Mouse (Mus musculus): ENCODE results near the gene Stk11. TPM values are rescaled to one million over a fixed set of nuclear protein-coding genes. Genes with fewer than 3 reads are reported as not detected.
A peak's percentile ranks its signal among the peaks of the same experiment; 100 is the strongest.

The Stk11 gene
- polyA plus RNA-seq, 1 experiment from 2014 or later: 23.2 TPM

DNA sequence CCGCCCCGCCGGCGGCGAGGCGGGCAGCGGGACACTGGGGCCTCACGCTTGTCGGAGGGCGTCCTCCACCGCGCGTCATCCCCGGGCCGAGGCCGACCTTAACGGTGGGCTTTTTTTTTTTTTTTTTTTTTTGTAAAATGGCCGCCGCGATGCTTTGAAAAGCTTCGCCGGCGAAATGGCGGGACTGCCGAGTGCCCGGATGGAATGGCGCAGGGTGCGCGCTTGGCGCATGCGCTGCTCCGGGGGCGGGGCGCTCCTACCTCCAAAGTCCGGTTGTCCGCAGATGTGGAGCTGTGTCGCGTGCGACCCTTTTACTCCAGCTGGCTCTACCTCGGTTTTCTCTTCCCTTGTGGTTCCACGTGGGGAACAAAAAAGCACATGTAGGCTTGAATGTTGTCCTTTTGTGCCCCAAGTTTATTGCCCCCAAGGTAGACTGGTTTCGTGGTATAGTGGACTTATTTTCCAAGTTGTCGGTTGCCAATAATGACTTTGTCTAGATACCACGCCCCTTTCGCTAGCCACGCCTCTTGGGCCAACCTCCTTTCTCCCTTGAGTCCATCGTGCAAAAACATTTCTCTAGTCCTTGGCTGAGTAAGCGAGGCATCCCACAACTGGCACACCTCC lies 52.5 kb downstream of the Stk11 start:
- DNase-seq (ENCODE audit: low spot score): peak; percentile 86

- DNase-seq (ENCODE audit: low spot score): no peak
Measured at GRCm38 (mm10) chr10:80169070-80169469, 53.5 kb downstream of the Stk11 start.

DNA sequence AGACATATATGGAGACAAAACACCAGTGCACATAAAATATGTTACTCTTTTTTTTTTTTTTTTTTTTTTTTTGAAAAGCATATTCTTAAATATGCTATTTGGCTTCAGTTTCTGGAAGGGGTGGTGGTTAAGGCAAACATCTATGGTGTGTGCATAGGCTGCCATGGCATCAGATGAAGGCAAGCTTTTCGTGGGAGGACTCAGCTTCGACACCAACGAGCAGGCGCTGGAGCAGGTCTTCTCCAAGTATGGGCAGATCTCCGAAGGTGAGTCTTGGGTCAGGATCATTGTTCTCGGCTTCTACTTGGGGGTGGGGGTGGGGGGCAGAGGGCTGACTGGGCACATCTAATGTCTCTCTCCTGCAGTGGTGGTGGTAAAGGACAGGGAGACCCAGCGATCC lies 54.0 kb downstream of the Stk11 start:
- no peak for DNase-seq (ENCODE audit: low spot score)

- DNase-seq (ENCODE audit: low spot score): no peak
Measured at GRCm38 (mm10) chr10:80170052-80170451, 54.4 kb downstream of the Stk11 start.

DNA sequence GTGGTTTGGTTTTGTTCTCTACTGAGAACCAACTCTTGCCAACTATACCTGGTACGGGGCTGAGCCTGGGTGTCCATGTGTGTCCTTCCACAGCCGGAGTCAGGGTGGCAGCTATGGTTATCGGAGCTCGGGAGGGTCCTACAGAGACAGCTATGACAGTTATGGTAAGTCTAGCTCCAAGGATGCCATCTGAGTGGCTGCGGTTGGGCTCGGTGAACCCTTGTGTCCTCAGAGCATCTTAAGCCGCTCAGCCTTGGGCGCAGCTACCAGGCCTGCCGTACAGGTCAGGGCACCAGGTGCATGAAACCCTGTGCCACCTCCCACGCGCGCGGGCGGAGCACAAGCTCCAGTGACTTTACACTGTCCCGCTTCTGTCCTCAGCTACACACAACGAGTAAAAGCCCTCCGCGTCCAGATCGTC lies 55.0 kb downstream of the Stk11 start:
- no peak for DNase-seq (ENCODE audit: low spot score)

GRCm38 (mm10) chr10:80171252-80171651 lies 55.6 kb downstream of the Stk11 start:
- DNase-seq (ENCODE audit: low spot score): no peak

GRCm38 (mm10) chr10:80171760-80172526 lies 56.3 kb downstream of the Stk11 start:
- no peak for DNase-seq (ENCODE audit: low spot score)

- DNase-seq (ENCODE audit: low spot score): peak; percentile 94
Measured at GRCm38 (mm10) chr10:80172527-80173292, 57.1 kb downstream of the Stk11 start, which contains the start of gene 1600002K03Rik. 1600002K03Rik (plus strand) TSS chr10:80172944.

GRCm38 (mm10) chr10:80173358-80173757 lies 57.8 kb downstream of the Stk11 start:
- DNase-seq (ENCODE audit: low spot score): peak; percentile 24

DNA sequence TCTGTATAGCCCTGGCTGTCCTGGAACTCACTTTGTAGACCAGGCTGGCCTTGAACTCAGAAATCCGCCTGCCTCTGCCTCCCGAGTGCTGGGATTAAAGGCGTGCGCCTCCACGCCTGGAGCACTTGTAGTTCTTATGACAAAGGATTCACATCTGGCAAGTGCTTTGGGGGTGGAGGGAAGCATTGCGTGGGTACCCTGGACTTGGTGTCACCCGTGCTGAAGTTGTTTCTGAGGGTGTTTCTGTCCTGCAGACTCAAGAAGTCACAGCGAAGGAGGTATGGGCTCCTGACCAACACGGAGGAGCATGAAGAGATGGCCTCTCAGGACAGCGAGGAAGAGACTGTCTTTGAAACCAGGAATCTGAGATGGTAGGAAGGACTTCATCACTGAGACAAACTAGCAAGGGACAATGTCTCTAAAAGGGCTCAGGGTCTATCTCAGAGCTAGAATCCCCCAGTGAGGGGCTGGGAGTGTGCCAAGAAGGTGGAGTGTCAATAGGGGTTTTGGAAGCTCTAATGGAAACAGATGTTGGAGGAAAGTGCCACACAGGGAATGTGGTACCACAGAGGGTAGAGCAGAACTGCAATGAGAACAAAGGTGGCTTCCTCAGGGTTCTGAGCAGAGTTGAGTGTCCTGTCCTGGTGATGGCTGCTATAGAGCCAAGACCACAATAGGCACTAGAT lies 58.5 kb downstream of the Stk11 start:
- no peak for DNase-seq (ENCODE audit: low spot score)

DNA sequence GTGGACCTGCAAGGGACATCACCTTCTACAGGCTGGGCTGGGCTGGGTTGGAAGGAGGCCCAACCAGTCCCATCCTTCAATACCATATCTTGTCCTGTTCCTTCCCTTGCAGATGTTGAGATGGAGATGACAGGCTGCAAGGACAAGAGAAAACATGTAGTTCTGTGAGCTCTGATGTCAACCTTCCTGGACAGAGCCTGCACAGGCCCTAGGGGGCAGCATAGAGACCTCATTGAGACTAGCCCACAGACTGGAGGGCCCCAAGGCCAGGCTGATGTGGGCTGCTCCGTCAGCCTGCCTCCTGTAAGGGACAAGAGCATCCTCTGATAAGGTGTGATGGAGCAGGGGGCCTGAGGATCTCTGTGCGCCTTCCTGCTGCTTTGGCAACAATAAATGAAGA lies 59.1 kb downstream of the Stk11 start:
- DNase-seq (ENCODE audit: low spot score): peak; percentile 71

DNA sequence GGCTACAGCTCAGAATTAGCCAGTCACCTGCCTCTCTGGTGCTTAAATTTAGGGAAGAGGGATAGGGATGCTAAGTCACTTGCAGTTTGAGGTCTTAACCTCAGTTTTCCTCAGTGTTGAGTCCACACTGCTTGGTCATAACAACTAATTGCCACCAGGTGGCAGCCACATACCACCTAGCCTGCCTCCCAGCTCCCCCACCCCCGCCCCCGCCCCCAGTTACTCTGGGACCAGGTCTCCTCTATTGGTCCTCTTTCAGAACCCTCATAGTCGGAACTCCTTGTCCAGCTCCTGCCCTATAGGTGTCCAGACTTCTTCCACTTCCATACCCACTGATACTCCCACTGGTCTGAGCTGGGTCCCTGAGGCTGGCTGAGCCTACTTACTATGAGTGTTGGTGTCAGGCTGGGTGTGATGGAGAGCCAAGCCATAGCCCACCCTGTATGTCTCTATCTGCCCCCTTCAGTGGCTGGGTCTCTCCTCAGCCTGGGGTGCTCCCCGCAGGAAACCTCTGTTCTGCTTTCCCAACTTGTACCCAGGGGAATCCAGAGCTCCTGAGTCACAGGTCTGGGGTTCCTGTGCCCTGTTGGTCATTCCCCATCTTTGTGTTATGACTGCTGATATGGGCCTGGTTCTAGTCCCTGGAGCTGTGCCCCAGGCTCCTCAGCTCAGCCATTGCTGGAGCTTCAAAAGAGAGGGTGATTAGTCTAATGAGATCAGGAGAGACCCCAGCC lies 60.1 kb downstream of the Stk11 start:
- peak; percentile 62 for DNase-seq (ENCODE audit: low spot score)

DNA sequence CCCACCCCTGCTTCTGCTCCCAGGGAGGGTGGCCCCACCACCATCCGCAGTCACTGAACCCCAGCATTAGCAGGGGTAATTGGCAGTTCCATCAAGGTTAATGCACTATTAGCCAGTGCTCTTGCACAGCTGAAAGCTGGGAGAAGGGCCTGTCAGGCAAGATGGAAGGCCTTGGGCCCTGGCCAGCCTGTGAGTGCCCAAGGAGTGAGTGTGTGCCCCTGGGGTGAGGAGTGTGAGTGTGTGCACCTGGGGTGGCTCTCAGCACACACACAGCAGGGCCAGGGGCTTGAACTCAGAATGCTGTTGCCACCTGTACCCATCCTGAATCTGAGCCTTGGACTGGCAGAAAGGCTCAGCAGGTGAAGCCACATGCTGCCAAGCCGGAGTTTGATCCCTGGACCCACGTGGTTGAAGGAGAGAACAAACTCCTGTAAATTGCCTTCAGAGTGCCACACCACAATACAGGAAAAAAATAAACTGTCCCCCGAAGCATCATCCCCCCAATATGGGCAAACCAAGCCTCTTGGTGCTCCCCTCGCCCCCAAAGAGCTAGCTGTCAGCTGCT lies 60.7 kb downstream of the Stk11 start:
- no peak for DNase-seq (ENCODE audit: low spot score)

DNA sequence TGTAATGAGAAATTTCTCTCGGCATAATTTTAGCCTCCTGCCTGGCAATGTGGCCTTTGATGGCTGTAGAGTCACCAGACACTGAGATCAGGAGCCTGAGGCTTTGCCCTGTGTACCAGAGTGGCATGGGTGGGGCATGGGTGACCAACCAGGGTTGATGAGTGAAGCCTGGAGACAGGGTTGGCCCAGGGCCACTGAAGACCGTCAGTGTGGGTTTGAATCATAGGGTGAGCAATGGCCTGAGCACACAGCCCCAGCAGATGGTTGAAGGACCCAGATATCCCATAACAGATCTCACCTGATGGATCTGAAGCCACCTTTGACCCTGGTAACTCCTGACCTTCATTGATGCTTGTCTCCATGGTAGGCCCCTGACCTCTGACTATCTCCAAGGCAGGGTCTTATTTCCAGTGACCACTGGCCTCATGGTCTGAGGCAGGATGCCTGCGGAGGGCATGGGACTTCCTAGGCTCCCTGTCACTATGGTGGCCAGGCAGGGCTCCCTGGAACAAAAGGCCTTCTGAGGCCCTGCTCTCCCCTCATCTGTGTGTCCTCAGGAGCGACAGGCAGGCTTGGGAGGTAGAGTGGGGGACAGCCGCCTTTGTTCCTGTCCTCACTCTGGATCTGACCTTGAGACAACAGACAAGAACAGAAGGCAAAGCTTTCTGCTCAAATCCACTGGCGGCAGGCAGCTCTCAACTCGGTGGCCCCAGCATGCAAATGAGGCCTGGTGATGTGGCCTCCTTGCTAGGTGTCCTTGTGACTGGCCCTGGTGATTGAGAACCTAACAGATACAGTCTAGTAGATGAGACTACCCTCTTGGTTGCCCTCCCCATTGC lies 62.1 kb downstream of the Stk11 start:
- no peak for DNase-seq (ENCODE audit: low spot score)

- DNase-seq (ENCODE audit: low spot score): peak; percentile 50
Measured at GRCm38 (mm10) chr10:80179068-80180051, 63.8 kb downstream of the Stk11 start, which contains the start of gene Efna2. Efna2 (plus strand) TSS chr10:80179482.

Measured in thymus, postnatal 0 days (tissue).